Mouse (Mus musculus) inflammation-experienced regulatory T-cells, adult 6 months (primary cell): ENCODE data around the gene Ism2. TPM values are rescaled to one million over a fixed set of nuclear protein-coding genes. Genes with fewer than 3 reads are reported as not detected.
"Not testable (repeated sequence)": the region's sequence is repeated elsewhere in the genome, so short reads cannot be mapped to it uniquely, and the experiment has no call there.

ENCODE experiments used
- ATAC-seq: one replicate; pipeline ENCODE4 v1.8.0; 2017
- polyA plus RNA-seq, 3 experiments: library from polyadenylated mRNA; unstranded; fragments of 100-300 nt; shearing (Covaris generic); gene quantifications; one replicate each; pipeline ENCODE4 v1.2.1; 2017

Ism2 gene
- polyA plus RNA-seq, 3 experiments from 2014 or later: not detected

- ATAC-seq: no peak
These were observed 14.8 kb downstream of the Ism2 start for GRCm38 (mm10) chr12:87284726-87285125.

- ATAC-seq: no peak
These were observed 15.2 kb downstream of the Ism2 start for GRCm38 (mm10) chr12:87284268-87284667.

GRCm38 (mm10) chr12:87283706-87284105 is 15.8 kb downstream of the Ism2 start:
- ATAC-seq: no peak

- no peak for ATAC-seq
These were observed 16.8 kb downstream of the Ism2 start for GRCm38 (mm10) chr12:87282743-87283142.

GRCm38 (mm10) chr12:87281766-87282165 is 17.7 kb downstream of the Ism2 start:
- no peak for ATAC-seq

GRCm38 (mm10) chr12:87279879-87280278 is 19.6 kb downstream of the Ism2 start:
- no peak for ATAC-seq

GRCm38 (mm10) chr12:87279350-87279749 is 20.2 kb downstream of the Ism2 start:
- no peak for ATAC-seq

GRCm38 (mm10) chr12:87278118-87278730 is 21.3 kb downstream of the Ism2 start:
- no peak for ATAC-seq

- not testable (repeated sequence) for ATAC-seq
These were observed 22.3 kb downstream of the Ism2 start for GRCm38 (mm10) chr12:87277251-87277650.

- no peak for ATAC-seq
These were observed 24.4 kb downstream of the Ism2 start for GRCm38 (mm10) chr12:87274853-87275831.

- no peak for ATAC-seq
These were observed 31.8 kb downstream of the Ism2 start for GRCm38 (mm10) chr12:87267682-87268081.

- peak; percentile 2 for ATAC-seq
These were observed 32.5 kb downstream of the Ism2 start for GRCm38 (mm10) chr12:87266827-87267603.

GRCm38 (mm10) chr12:87266108-87266826 is 33.2 kb downstream of the Ism2 start, which contains the start of the genes Vipas39 and Ahsa1:
Gene Vipas39 (minus strand): TSS chr12:87266256.
Gene Ahsa1 (plus strand): TSS chr12:87266479.
- ATAC-seq: peak; percentile 96

- ATAC-seq: no peak
These were observed 34.1 kb downstream of the Ism2 start for GRCm38 (mm10) chr12:87265444-87265843.

GRCm38 (mm10) chr12:87260562-87260961 is 38.9 kb downstream of the Ism2 start:
- ATAC-seq: no peak

GRCm38 (mm10) chr12:87256629-87257028 is 42.9 kb downstream of the Ism2 start:
- no peak for ATAC-seq

- ATAC-seq: no peak
These were observed 45.6 kb downstream of the Ism2 start for GRCm38 (mm10) chr12:87253878-87254277.

- ATAC-seq: no peak
These were observed 49.3 kb downstream of the Ism2 start for GRCm38 (mm10) chr12:87250161-87250560.

- ATAC-seq: no peak
These were observed 60.9 kb downstream of the Ism2 start, which contains the start of gene Noxred1 for GRCm38 (mm10) chr12:87238632-87239031. Gene Noxred1 (minus strand): TSS chr12:87238732.

- peak; percentile 64 for ATAC-seq
These were observed 62.5 kb downstream of the Ism2 start for GRCm38 (mm10) chr12:87236882-87237483.

- ATAC-seq: no peak
These were observed 69.1 kb downstream of the Ism2 start for GRCm38 (mm10) chr12:87230379-87230895.
